11 mouse cellular contexts compared by ENCODE assay signal in genomic region chr6:101518904-101519701, GRCm38 (mm10).
DNase-seq lines count a peak whose midpoint lies in the region; ATAC-seq lines count a peak whose summit lies in the region.
"Had no signal": no experiment of that assay in that cellular context is flagged by ENCODE, and none has a peak within 500 bp of the region (broad histone marks: within the 10 kb centered on the region; RNA-seq: fewer than 3 reads in every experiment).

No protein-coding gene starts in this region.

- no peak overlapping the region for H3K4me2 ChIP-seq in heart, embryonic 13.5 days
- H3K4me2 ChIP-seq in embryonic facial prominence, embryonic 12.5 days (replicated peaks) = no peak overlapping the region
- H3K4me2 ChIP-seq: liver, embryonic 13.5 days; neural tube, embryonic 12.5 days had no signal

- peak overlapping the region; percentile 22 for H3K27ac ChIP-seq in heart, embryonic 13.5 days (replicated peaks)
- peak overlapping the region; percentile 37 for H3K27ac ChIP-seq in embryonic facial prominence, embryonic 12.5 days
- H3K27ac ChIP-seq: liver, embryonic 13.5 days; neural tube, embryonic 12.5 days had no signal

- H3K4me3 ChIP-seq in heart, embryonic 13.5 days = no peak overlapping the region
- no peak overlapping the region for H3K4me3 ChIP-seq in embryonic facial prominence, embryonic 12.5 days
- H3K4me3 ChIP-seq: liver, embryonic 13.5 days; neural tube, embryonic 12.5 days had no signal

- no peak for ATAC-seq in heart, embryonic 13.5 days (ENCODE audit: extremely low read depth, insufficient number of reproducible peaks, low FRiP score, low TSS enrichment)
- no peak for ATAC-seq in embryonic facial prominence, embryonic 12.5 days (ENCODE audit: insufficient number of reproducible peaks, insufficient read depth, low FRiP score, low TSS enrichment)

- H3K9ac ChIP-seq in heart, embryonic 13.5 days = no peak overlapping the region
- H3K9ac ChIP-seq in embryonic facial prominence, embryonic 12.5 days = no peak overlapping the region
- H3K9ac ChIP-seq: liver, embryonic 13.5 days; neural tube, embryonic 12.5 days had no signal

- H3K9me3 ChIP-seq in heart, embryonic 13.5 days = no peaks in the 10 kb centered on the region
- no peaks in the 10 kb centered on the region for H3K9me3 ChIP-seq in embryonic facial prominence, embryonic 12.5 days
- H3K9me3 ChIP-seq: liver, embryonic 13.5 days; neural tube, embryonic 12.5 days had no signal

- H3K4me1 ChIP-seq in heart, embryonic 13.5 days = peaks cover 23% of the 10 kb centered on the region
- H3K4me1 ChIP-seq in embryonic facial prominence, embryonic 12.5 days = peaks cover 16% of the 10 kb centered on the region
- H3K4me1 ChIP-seq: liver, embryonic 13.5 days had no signal

- DNase-seq in heart, adult 18-20 months = no peak
- DNase-seq in CD4-positive helper T cell, adult 2 months (ENCODE audit: low read depth, low spot score) = peak; percentile 3
- DNase-seq in kidney, postnatal 4 days = peak; percentile 54 to 65
- DNase-seq in left cerebral cortex, adult 11 months (ENCODE audit: low spot score) = no peak
- DNase-seq in adrenal gland, adult 18-20 months (ENCODE audit: low spot score in 2 of 2) = no peak
- DNase-seq in layer of hippocampus, adult 9-10 months (ENCODE audit: low spot score) = no peak
- DNase-seq: adrenal gland, postnatal 36 days; liver, embryonic 13.5 days had no signal

- no peaks in the 10 kb centered on the region for H3K36me3 ChIP-seq in heart, embryonic 13.5 days
- no peaks in the 10 kb centered on the region for H3K36me3 ChIP-seq in embryonic facial prominence, embryonic 12.5 days
- H3K36me3 ChIP-seq: liver, embryonic 13.5 days; neural tube, embryonic 12.5 days had no signal

- H3K27me3 ChIP-seq in heart, embryonic 13.5 days (replicated peaks) = no peaks in the 10 kb centered on the region
- no peaks in the 10 kb centered on the region for H3K27me3 ChIP-seq in embryonic facial prominence, embryonic 12.5 days
- H3K27me3 ChIP-seq: liver, embryonic 13.5 days; neural tube, embryonic 12.5 days had no signal

- WGBS in heart, embryonic 13.5 days = 41% methylated on average over 9 of the region's 9 CpGs
- WGBS in embryonic facial prominence, embryonic 12.5 days = 49% methylated on average over 9 of the region's 9 CpGs

Comparison
In these comparisons a context has a peak if more than half of its experiments do, and no peak if none do; other contexts are left out.
1. DNase-seq: peak in CD4-positive helper T cell, adult 2 months (single experiment) and kidney, postnatal 4 days (2 of 2); none in heart, adult 18-20 months (0 of 2), left cerebral cortex, adult 11 months (single experiment), adrenal gland, adult 18-20 months (0 of 2) and layer of hippocampus, adult 9-10 months (single experiment).